Mouse (Mus musculus) hindbrain, embryonic 15.5 days (tissue): ENCODE measurements at regions not wholly inside any gene's neighbourhood (a gene's known extent, or its start where the extent isn't known, plus 50 kb on each side); places are given as distances from the start of the nearest gene placed in this dataset.

Experiments
- ATAC-seq: fragments of 200-750 bp; cut with Nextera tagmentation; 2 replicates; pipeline ENCODE4 v1.8.0; 2017; ENCODE audit warnings: low read depth, moderate number of reproducible peaks, moderate TSS enrichment; ENCODE audit not compliant: low FRiP score
- H3K27ac ChIP-seq: fragments of 300-500 bp; sonication (generic); replicated peaks from 2 replicates; pipeline ENCODE4 v1.5.1; 2015; ENCODE audit warnings: mild to moderate bottlenecking, inconsistent platforms
- H3K27me3 ChIP-seq: fragments of 300-500 bp; sonication (generic); 2 replicates; pipeline ENCODE4 v1.6.1; 2015; ENCODE audit warnings: control low read depth, inconsistent platforms
- H3K36me3 ChIP-seq: fragments of 300-500 bp; sonication (generic); 2 replicates; pipeline ENCODE4 v1.6.1; 2015; ENCODE audit warnings: control low read depth, inconsistent platforms
- H3K4me1 ChIP-seq: fragments of 300-500 bp; sonication (generic); replicated peaks from 2 replicates; pipeline ENCODE4 v1.6.1; 2015; ENCODE audit warnings: control low read depth, inconsistent platforms
- H3K4me2 ChIP-seq: fragments of 300-500 bp; sonication (generic); 2 replicates; pipeline ENCODE4 v1.6.1; 2015; ENCODE audit warnings: moderate library complexity, mild to moderate bottlenecking, inconsistent platforms
- H3K4me3 ChIP-seq: fragments of 300-500 bp; sonication (generic); 2 replicates; pipeline ENCODE4 v1.5.1; 2015; ENCODE audit warnings: mild to moderate bottlenecking, inconsistent platforms
- H3K9ac ChIP-seq: fragments of 300-500 bp; sonication (generic); 2 replicates; pipeline ENCODE4 v1.6.1; 2015; ENCODE audit warnings: inconsistent platforms
- H3K9me3 ChIP-seq: fragments of 300-500 bp; sonication (generic); 2 replicates; pipeline ENCODE4 v1.6.1; 2016; ENCODE audit warnings: control low read depth, inconsistent platforms
- WGBS: fragments of 180-500 bp; shearing (Covaris S2); methylation state at CpG from one replicate; pipeline ENCODE4 v1.1.7; 2015; 5-methylcytosine and 5-hydroxymethylcytosine counted together

GRCm38 (mm10) chr13:34408007-34408668, 63.2 kb upstream of the Slc22a23 start:
- no peak overlapping the region for H3K27ac ChIP-seq
- 60% methylated on average over 4 of the region's 4 CpGs for WGBS
- 0 out of 2 replicates have a peak, but pooled peaks cover 4% of the 10 kb centered on the region for H3K4me1 ChIP-seq
- no peak overlapping the region for H3K4me3 ChIP-seq
- no peaks in the 10 kb centered on the region for H3K9me3 ChIP-seq
- H3K4me2 ChIP-seq: no peak overlapping the region
- H3K27me3 ChIP-seq: no peaks in the 10 kb centered on the region
- no peaks in the 10 kb centered on the region for H3K36me3 ChIP-seq
- no peak overlapping the region for H3K9ac ChIP-seq
- no peak for ATAC-seq

- no peak for ATAC-seq
Measured at GRCm38 (mm10) chr13:34406291-34406690, 61.3 kb upstream of the Slc22a23 start.

GRCm38 (mm10) chr13:34402631-34403030, 57.6 kb upstream of the Slc22a23 start:
- Histone ChIP-seq H3K9ac (no peak overlapping the region), H3K4me2 (no peak overlapping the region), H3K4me1 (peaks cover 8% of the 10 kb centered on the region), H3K27ac (no peak overlapping the region), H3K27me3 (no peaks in the 10 kb centered on the region), H3K9me3 (no peaks in the 10 kb centered on the region), H3K36me3 (no peaks in the 10 kb centered on the region), H3K4me3 (no peak overlapping the region)
- ATAC-seq: no peak
- WGBS: 80% methylated on average over 1 of the region's 1 CpGs

More at GRCm38 (mm10) chr13:34406291-34406690, 61.3 kb upstream of the Slc22a23 start:
- no peak overlapping the region for H3K4me2 ChIP-seq
- H3K9ac ChIP-seq: no peak overlapping the region
- no peak overlapping the region for H3K27ac ChIP-seq
- no peaks in the 10 kb centered on the region for H3K27me3 ChIP-seq
- no peaks in the 10 kb centered on the region for H3K9me3 ChIP-seq
- H3K4me1 ChIP-seq: 0 out of 2 replicates have a peak, but pooled peaks cover 4% of the 10 kb centered on the region
- no peak overlapping the region for H3K4me3 ChIP-seq
- no peaks in the 10 kb centered on the region for H3K36me3 ChIP-seq

GRCm38 (mm10) chr13:34401031-34401430, 56.0 kb upstream of the Slc22a23 start:
- Histone ChIP-seq H3K9ac (no peak overlapping the region), H3K4me1 (peaks cover 8% of the 10 kb centered on the region), H3K9me3 (no peaks in the 10 kb centered on the region), H3K36me3 (no peaks in the 10 kb centered on the region), H3K4me3 (no peak overlapping the region), H3K4me2 (no peak overlapping the region), H3K27ac (no peak overlapping the region), H3K27me3 (no peaks in the 10 kb centered on the region)
- WGBS: 88% methylated on average over 2 of the region's 2 CpGs
- ATAC-seq: no peak

- 72% methylated on average over 3 of the region's 3 CpGs for WGBS
- no peak overlapping the region for H3K27ac ChIP-seq
- ATAC-seq: no peak
Measured at GRCm38 (mm10) chr13:34398847-34399246, 53.9 kb upstream of the Slc22a23 start.

GRCm38 (mm10) chr13:34398061-34398787, 53.2 kb upstream of the Slc22a23 start:
- Histone ChIP-seq H3K27me3 (no peaks in the 10 kb centered on the region), H3K27ac (no peak overlapping the region), H3K4me1 (peaks cover 8% of the 10 kb centered on the region), H3K4me2 (no peak overlapping the region), H3K4me3 (no peak overlapping the region), H3K36me3 (no peaks in the 10 kb centered on the region), H3K9me3 (no peaks in the 10 kb centered on the region), H3K9ac (no peak overlapping the region)
- 0 out of 2 replicates have a peak, but pooled peaks have one; percentile 45 for ATAC-seq
- 29% methylated on average over 10 of the region's 10 CpGs for WGBS

More at GRCm38 (mm10) chr13:34398847-34399246, 53.9 kb upstream of the Slc22a23 start:
- Histone ChIP-seq H3K36me3 (no peaks in the 10 kb centered on the region), H3K9me3 (no peaks in the 10 kb centered on the region), H3K4me1 (peaks cover 8% of the 10 kb centered on the region), H3K9ac (no peak overlapping the region), H3K4me2 (no peak overlapping the region), H3K4me3 (no peak overlapping the region), H3K27me3 (no peaks in the 10 kb centered on the region)

GRCm38 (mm10) chr13:34395504-34395903, 50.5 kb upstream of the Slc22a23 start:
- Histone ChIP-seq H3K4me1 (peaks cover 8% of the 10 kb centered on the region), H3K9ac (no peak overlapping the region)

GRCm38 (mm10) chr13:34395010-34395409, 50.0 kb upstream of the Slc22a23 start:
- Histone ChIP-seq H3K4me3 (no peak overlapping the region), H3K9me3 (no peaks in the 10 kb centered on the region), H3K4me1 (peaks cover 8% of the 10 kb centered on the region), H3K27me3 (no peaks in the 10 kb centered on the region), H3K4me2 (no peak overlapping the region), H3K27ac (no peak overlapping the region), H3K9ac (no peak overlapping the region), H3K36me3 (no peaks in the 10 kb centered on the region)
- 75% methylated on average over 1 of the region's 1 CpGs for WGBS
- no peak for ATAC-seq

More at GRCm38 (mm10) chr13:34395504-34395903, 50.5 kb upstream of the Slc22a23 start:
- Histone ChIP-seq H3K4me3 (no peak overlapping the region), H3K27me3 (no peaks in the 10 kb centered on the region), H3K4me2 (no peak overlapping the region), H3K9me3 (no peaks in the 10 kb centered on the region), H3K36me3 (no peaks in the 10 kb centered on the region), H3K27ac (no peak overlapping the region)
- ATAC-seq: no peak
